Mouse (Mus musculus) neural tube, embryonic 10.5 days (tissue): ENCODE results near the gene Sypl2.

Experiments
- DNase-seq: peaks from one replicate; pipeline ENCODE4 v3.0.0-alpha.2; 2017; ENCODE audit warnings: low spot score; ENCODE audit errors: extremely low spot score

The Sypl2 gene

GRCm38 (mm10) chr3:108206731-108207375, 19.6 kb downstream of the Sypl2 start:
- DNase-seq, result no peak

- no peak for DNase-seq
Measured at GRCm38 (mm10) chr3:108205601-108206000, 20.8 kb downstream of the Sypl2 start.

- no peak for DNase-seq
Measured at GRCm38 (mm10) chr3:108204470-108204869, 22.0 kb downstream of the Sypl2 start.

- peak; percentile 83 for DNase-seq
Measured at GRCm38 (mm10) chr3:108203621-108204325, 22.7 kb downstream of the Sypl2 start.

GRCm38 (mm10) chr3:108203212-108203611, 23.2 kb downstream of the Sypl2 start:
- DNase-seq, result no peak

GRCm38 (mm10) chr3:108202506-108202905, 23.9 kb downstream of the Sypl2 start:
- DNase-seq, result no peak

GRCm38 (mm10) chr3:108200329-108201323, 25.8 kb downstream of the Sypl2 start, which contains the start of gene Cyb561d1:
Gene Cyb561d1 (minus strand): TSS chr3:108201212.
- DNase-seq, result peak; percentile 94

GRCm38 (mm10) chr3:108199231-108199630, 27.2 kb downstream of the Sypl2 start:
- DNase-seq, result no peak

- DNase-seq, result peak; percentile 54
Measured at GRCm38 (mm10) chr3:108197066-108197497, 29.4 kb downstream of the Sypl2 start.

GRCm38 (mm10) chr3:108195941-108196590, 30.4 kb downstream of the Sypl2 start:
- DNase-seq, result no peak

- DNase-seq, result no peak
Measured at GRCm38 (mm10) chr3:108195287-108195686, 31.2 kb downstream of the Sypl2 start.

- DNase-seq, result no peak
Measured at GRCm38 (mm10) chr3:108193686-108194085, 32.8 kb downstream of the Sypl2 start.

GRCm38 (mm10) chr3:108189897-108190296, 36.6 kb downstream of the Sypl2 start:
- no peak for DNase-seq

- no peak for DNase-seq
Measured at GRCm38 (mm10) chr3:108188716-108189490, 37.5 kb downstream of the Sypl2 start.

GRCm38 (mm10) chr3:108187111-108187795, 39.2 kb downstream of the Sypl2 start:
- no peak for DNase-seq

- peak; percentile 64 for DNase-seq
Measured at GRCm38 (mm10) chr3:108186098-108187047, 40.1 kb downstream of the Sypl2 start, which contains the start of gene Amigo1. Gene Amigo1 (plus strand): TSS chr3:108186335.

- DNase-seq, result no peak
Measured at GRCm38 (mm10) chr3:108185460-108186097, 40.9 kb downstream of the Sypl2 start.

GRCm38 (mm10) chr3:108184742-108185141, 41.7 kb downstream of the Sypl2 start:
- DNase-seq, result no peak
